Mouse (Mus musculus): ENCODE measurements around the gene Trim80. TPM values are rescaled to one million over a fixed set of nuclear protein-coding genes. Genes with fewer than 3 reads are reported as not detected.
"Not testable (repeated sequence)": the region's sequence is repeated elsewhere in the genome, so short reads cannot be mapped to it uniquely, and the experiment has no call there.

Gene Trim80
- total and polyA plus RNA-seq, 3 experiments = not detected

- no peak for TF ChIP-seq TCF12 (IDR thresholded peaks at IDR 0.05; ENCODE audit: low read depth, low read length)
Measured at GRCm38 (mm10) chr11:115492387-115492786, 52.0 kb downstream of the Trim80 start (continued).

GRCm38 (mm10) chr11:115496559-115496958 is 56.2 kb downstream of the Trim80 start:
- not testable (repeated sequence) for H3K9me3 ChIP-seq (replicated peaks; ENCODE audit: insufficient read depth, low read length); H3K79me2 ChIP-seq (ENCODE audit: control insufficient read depth, insufficient read depth, low read length, poor library complexity); DNase-seq (ENCODE audit: low read depth, low spot score); H3K27ac ChIP-seq (ENCODE audit: control insufficient read depth, low read depth, low read length); H3K4me1 ChIP-seq (ENCODE audit: control insufficient read depth in 1 of 2, insufficient read depth in 2 of 2, low read length in 2 of 2); H3K27me3 ChIP-seq (ENCODE audit: control insufficient read depth in 1 of 2, insufficient read depth in 2 of 2, low read length in 2 of 2); H3K4me3 ChIP-seq (ENCODE audit: control insufficient read depth in 1 of 2, insufficient read depth in 1 of 2, low read depth in 2 of 2, low read length in 2 of 2); H3K9ac ChIP-seq (ENCODE audit: control insufficient read depth, low read depth, low read length, poor library complexity, severe bottlenecking)
- H3K36me3 ChIP-seq (ENCODE audit: control insufficient read depth in 1 of 2, insufficient read depth in 2 of 2, low read length in 2 of 2) = peaks cover 0 to 22% of the 10 kb centered on the region in 2 experiments; a peak in 2 of 4 replicates
- TF ChIP-seq ZNF384 (IDR thresholded peaks at IDR 0.05; ENCODE audit: low read depth, low read length) = peak; percentile 66; the same call in 1 of the 2 replicates

Other genes starting within 250 kb of the Trim80 start
- not detected in 2 replicates for gene Grin2c, start 173.3 kb upstream of the Trim80 start, total RNA-seq (2012; rRNA removed)
- not detected for gene Grin2c, start 173.3 kb upstream of the Trim80 start, polyA plus RNA-seq (2012; ENCODE audit: insufficient read depth in 1 of 2, insufficient read length in 2 of 2, low read depth in 1 of 2, low replicate concordance in 2 of 2, missing spikeins in 1 of 2)
- gene Fdxr, start 163.5 kb upstream of the Trim80 start, total RNA-seq (2012; rRNA removed) = 37.2 and 37.7 TPM in 2 replicates
- gene Fdxr, start 163.5 kb upstream of the Trim80 start, polyA plus RNA-seq (2012; ENCODE audit: insufficient read depth in 1 of 2, insufficient read length in 2 of 2, low read depth in 1 of 2, low replicate concordance in 2 of 2, missing spikeins in 1 of 2) = 10 to 100 TPM in 1 of 2 experiments, not detected in 1; 32.7 TPM
- gene Fads6, start 142.9 kb upstream of the Trim80 start, total RNA-seq (2012; rRNA removed) = 3.0 and 3.3 TPM in 2 replicates
- 1 to 10 TPM in 1 of 2 experiments, not detected in 1; 6.6 TPM for gene Fads6, start 142.9 kb upstream of the Trim80 start, polyA plus RNA-seq (2012; ENCODE audit: insufficient read depth in 1 of 2, insufficient read length in 2 of 2, low read depth in 1 of 2, low replicate concordance in 2 of 2, missing spikeins in 1 of 2)
- not detected in 2 replicates for gene Otop2, start 133.4 kb upstream of the Trim80 start, total RNA-seq (2012; rRNA removed)
- not detected for gene Otop2, start 133.4 kb upstream of the Trim80 start, polyA plus RNA-seq (2012; ENCODE audit: insufficient read depth in 1 of 2, insufficient read length in 2 of 2, low read depth in 1 of 2, low replicate concordance in 2 of 2, missing spikeins in 1 of 2)
- gene Ush1g, start 118.5 kb upstream of the Trim80 start, total RNA-seq (2012; rRNA removed) = not detected in 2 replicates
- gene Ush1g, start 118.5 kb upstream of the Trim80 start, polyA plus RNA-seq (2012; ENCODE audit: insufficient read depth in 1 of 2, insufficient read length in 2 of 2, low read depth in 1 of 2, low replicate concordance in 2 of 2, missing spikeins in 1 of 2) = not detected
- gene Otop3, start 105.8 kb upstream of the Trim80 start, total RNA-seq (2012; rRNA removed) = not detected in 2 replicates
- gene Otop3, start 105.8 kb upstream of the Trim80 start, polyA plus RNA-seq (2012; ENCODE audit: insufficient read depth in 1 of 2, insufficient read length in 2 of 2, low read depth in 1 of 2, low replicate concordance in 2 of 2, missing spikeins in 1 of 2) = not detected
- gene Hid1, start 72.8 kb upstream of the Trim80 start, total RNA-seq (2012; rRNA removed) = 0.88 and 1.1 TPM in 2 replicates
- 1 to 10 TPM in 1 of 2 experiments, not detected in 1; 3.0 TPM for gene Hid1, start 72.8 kb upstream of the Trim80 start, polyA plus RNA-seq (2012; ENCODE audit: insufficient read depth in 1 of 2, insufficient read length in 2 of 2, low read depth in 1 of 2, low replicate concordance in 2 of 2, missing spikeins in 1 of 2)
- 6.3 and 8.2 TPM in 2 replicates for gene Cdr2l, start 58.6 kb upstream of the Trim80 start, total RNA-seq (2012; rRNA removed)
- 1 to 10 TPM in 1 of 2 experiments, not detected in 1; 5.2 TPM for gene Cdr2l, start 58.6 kb upstream of the Trim80 start, polyA plus RNA-seq (2012; ENCODE audit: insufficient read depth in 1 of 2, insufficient read length in 2 of 2, low read depth in 1 of 2, low replicate concordance in 2 of 2, missing spikeins in 1 of 2)
- gene Mrpl58, start 36.8 kb upstream of the Trim80 start, total RNA-seq (2012; rRNA removed) = 132 and 137 TPM in 2 replicates
- gene Mrpl58, start 36.8 kb upstream of the Trim80 start, polyA plus RNA-seq (2012; ENCODE audit: insufficient read depth in 1 of 2, insufficient read length in 2 of 2, low read depth in 1 of 2, low replicate concordance in 2 of 2, missing spikeins in 1 of 2) = 100 to 1,000 TPM in 1 of 2 experiments, not detected in 1; 137 TPM
- 665 and 706 TPM in 2 replicates for gene Atp5h, start 20.6 kb upstream of the Trim80 start, total RNA-seq (2012; rRNA removed)
- gene Atp5h, start 20.6 kb upstream of the Trim80 start, polyA plus RNA-seq (2012; ENCODE audit: insufficient read depth in 1 of 2, insufficient read length in 2 of 2, low read depth in 1 of 2, low replicate concordance in 2 of 2, missing spikeins in 1 of 2) = 1,000 to 10,000 TPM in 1 of 2 experiments, 100 to 1,000 TPM in 1; 525 to 1,715 TPM
- gene Kctd2, start 20.4 kb upstream of the Trim80 start, total RNA-seq (2012; rRNA removed) = 12.3 and 13.2 TPM in 2 replicates
- 10 to 100 TPM in 1 of 2 experiments, not detected in 1; 20.6 TPM for gene Kctd2, start 20.4 kb upstream of the Trim80 start, polyA plus RNA-seq (2012; ENCODE audit: insufficient read depth in 1 of 2, insufficient read length in 2 of 2, low read depth in 1 of 2, low replicate concordance in 2 of 2, missing spikeins in 1 of 2)
- 0.07 TPM in 1 of 2 replicates, not detected in the other for gene Slc16a5, start 21.9 kb downstream of the Trim80 start, total RNA-seq (2012; rRNA removed)
- under 1 TPM in 1 of 2 experiments, not detected in 1; 0.26 TPM for gene Slc16a5, start 21.9 kb downstream of the Trim80 start, polyA plus RNA-seq (2012; ENCODE audit: insufficient read depth in 1 of 2, insufficient read length in 2 of 2, low read depth in 1 of 2, low replicate concordance in 2 of 2, missing spikeins in 1 of 2)
- 7.0 and 9.1 TPM in 2 replicates for gene Armc7, start 35.1 kb downstream of the Trim80 start, total RNA-seq (2012; rRNA removed)
- gene Armc7, start 35.1 kb downstream of the Trim80 start, polyA plus RNA-seq (2012; ENCODE audit: insufficient read depth in 1 of 2, insufficient read length in 2 of 2, low read depth in 1 of 2, low replicate concordance in 2 of 2, missing spikeins in 1 of 2) = 10 to 100 TPM in 1 of 2 experiments, not detected in 1; 13.1 TPM
- 96.6 and 99.3 TPM in 2 replicates for gene Nt5c, start 51.3 kb downstream of the Trim80 start, total RNA-seq (2012; rRNA removed)
- 100 to 1,000 TPM in 1 of 2 experiments, not detected in 1; 102 TPM for gene Nt5c, start 51.3 kb downstream of the Trim80 start, polyA plus RNA-seq (2012; ENCODE audit: insufficient read depth in 1 of 2, insufficient read length in 2 of 2, low read depth in 1 of 2, low replicate concordance in 2 of 2, missing spikeins in 1 of 2)
- 331 and 353 TPM in 2 replicates for gene Jpt1, start 73.8 kb downstream of the Trim80 start, total RNA-seq (2012; rRNA removed)
- 100 to 1,000 TPM in 1 of 2 experiments, not detected in 1; 382 TPM for gene Jpt1, start 73.8 kb downstream of the Trim80 start, polyA plus RNA-seq (2012; ENCODE audit: insufficient read depth in 1 of 2, insufficient read length in 2 of 2, low read depth in 1 of 2, low replicate concordance in 2 of 2, missing spikeins in 1 of 2)
- 653 and 657 TPM in 2 replicates for gene Sumo2, start 95.7 kb downstream of the Trim80 start, total RNA-seq (2012; rRNA removed)
- gene Sumo2, start 95.7 kb downstream of the Trim80 start, polyA plus RNA-seq (2012; ENCODE audit: insufficient read depth in 1 of 2, insufficient read length in 2 of 2, low read depth in 1 of 2, low replicate concordance in 2 of 2, missing spikeins in 1 of 2) = 100 to 1,000 TPM in 1 of 2 experiments, not detected in 1; 556 TPM
- gene Nup85, start 123.9 kb downstream of the Trim80 start, total RNA-seq (2012; rRNA removed) = 338 and 362 TPM in 2 replicates
- 100 to 1,000 TPM in 1 of 2 experiments, not detected in 1; 370 TPM for gene Nup85, start 123.9 kb downstream of the Trim80 start, polyA plus RNA-seq (2012; ENCODE audit: insufficient read depth in 1 of 2, insufficient read length in 2 of 2, low read depth in 1 of 2, low replicate concordance in 2 of 2, missing spikeins in 1 of 2)
- 138 and 157 TPM in 2 replicates for gene Mrps7, start 163.4 kb downstream of the Trim80 start, total RNA-seq (2012; rRNA removed)
- gene Mrps7, start 163.4 kb downstream of the Trim80 start, polyA plus RNA-seq (2012; ENCODE audit: insufficient read depth in 1 of 2, insufficient read length in 2 of 2, low read depth in 1 of 2, low replicate concordance in 2 of 2, missing spikeins in 1 of 2) = 100 to 1,000 TPM; 106 to 199 TPM
- gene Gga3, start 163.5 kb downstream of the Trim80 start, total RNA-seq (2012; rRNA removed) = 24.0 and 28.6 TPM in 2 replicates
- 10 to 100 TPM in 1 of 2 experiments, not detected in 1; 59.9 TPM for gene Gga3, start 163.5 kb downstream of the Trim80 start, polyA plus RNA-seq (2012; ENCODE audit: insufficient read depth in 1 of 2, insufficient read length in 2 of 2, low read depth in 1 of 2, low replicate concordance in 2 of 2, missing spikeins in 1 of 2)
- gene Mif4gd, start 172.4 kb downstream of the Trim80 start, total RNA-seq (2012; rRNA removed) = 42.0 and 52.0 TPM in 2 replicates
- gene Mif4gd, start 172.4 kb downstream of the Trim80 start, polyA plus RNA-seq (2012; ENCODE audit: insufficient read depth in 1 of 2, insufficient read length in 2 of 2, low read depth in 1 of 2, low replicate concordance in 2 of 2, missing spikeins in 1 of 2) = 10 to 100 TPM in 1 of 2 experiments, not detected in 1; 62.9 TPM
- gene Slc25a19, start 187.8 kb downstream of the Trim80 start, total RNA-seq (2012; rRNA removed) = 30.0 and 35.3 TPM in 2 replicates
- 10 to 100 TPM in 1 of 2 experiments, not detected in 1; 43.1 TPM for gene Slc25a19, start 187.8 kb downstream of the Trim80 start, polyA plus RNA-seq (2012; ENCODE audit: insufficient read depth in 1 of 2, insufficient read length in 2 of 2, low read depth in 1 of 2, low replicate concordance in 2 of 2, missing spikeins in 1 of 2)